Mouse (Mus musculus) thymus, adult 2 months (tissue): ENCODE measurements around the gene Gm21962. TPM values are rescaled to one million over a fixed set of nuclear protein-coding genes. Genes with fewer than 3 reads are reported as not detected.

Experiments
- DNase-seq: peaks from one replicate; pipeline ENCODE4 v3.0.0; 2021
- H3K27ac ChIP-seq: fragments of 200-500 bp; 2 replicates; pipeline ENCODE4 v1.5.1; 2012; ENCODE audit warnings: low read length, control low read depth; ENCODE audit not compliant: control insufficient read depth, insufficient read depth
- H3K27me3 ChIP-seq: fragments of 200-500 bp; 2 replicates; pipeline ENCODE4 v1.6.1; 2012; ENCODE audit warnings: mild to moderate bottlenecking, low read length, moderate library complexity, mixed read lengths; ENCODE audit not compliant: control insufficient read depth, insufficient read depth
- H3K36me3 ChIP-seq: fragments of 200-500 bp; 2 replicates; pipeline ENCODE4 v1.6.1; 2012; ENCODE audit warnings: mild to moderate bottlenecking, low read length, moderate library complexity; ENCODE audit not compliant: control insufficient read depth, insufficient read depth
- H3K4me1 ChIP-seq: fragments of 200-500 bp; replicated peaks from 2 replicates; pipeline ENCODE4 v1.6.1; 2012; ENCODE audit warnings: low read length; ENCODE audit not compliant: control insufficient read depth, insufficient read depth
- H3K4me3 ChIP-seq: fragments of 200-500 bp; 2 replicates; pipeline ENCODE4 v1.5.1; 2012; ENCODE audit warnings: mild to moderate bottlenecking, low read length, control low read depth, moderate library complexity; ENCODE audit not compliant: control insufficient read depth, insufficient read depth
- CTCF ChIP-seq: fragments of 200-500 bp; IDR thresholded peaks from 2 replicates; pipeline ENCODE4 v1.5.1; 2012; ENCODE audit warnings: mild to moderate bottlenecking, control low read depth, low read length, moderate library complexity, borderline replicate concordance; ENCODE audit not compliant: control insufficient read depth, poor library complexity, insufficient read depth; ENCODE audit errors: extremely low read depth
- POLR2A ChIP-seq: fragments of 200-500 bp; IDR thresholded peaks from 2 replicates; pipeline ENCODE4 v1.6.1; 2012; ENCODE audit warnings: mild to moderate bottlenecking, low read length, control low read depth, moderate library complexity; ENCODE audit not compliant: control insufficient read depth, poor library complexity, insufficient read depth; ENCODE audit errors: extremely low read depth
- WGBS: fragments of 180-500 bp; shearing (Covaris S2); methylation state at CpG from one replicate; pipeline ENCODE4 v1.1.7; 2018; 5-methylcytosine and 5-hydroxymethylcytosine counted together
- polyA plus RNA-seq: library from polyadenylated mRNA; depleted of rRNA; stranded (reverse); fragments of >200 nt; gene quantifications from 2 replicates; pipeline ENCODE4 v1.2.3, GENCODE M21; 2012

Gene Gm21962
- polyA plus RNA-seq, 1 experiment = not detected

- no peaks in the 10 kb centered on the region for H3K36me3 ChIP-seq
- no peaks in the 10 kb centered on the region for H3K4me1 ChIP-seq
- no peak overlapping the region for H3K4me3 ChIP-seq
- no peak overlapping the region for H3K27ac ChIP-seq
- no peak for TF ChIP-seq CTCF
- no peak for TF ChIP-seq POLR2A
- no peak for DNase-seq
- no peaks in the 10 kb centered on the region for H3K27me3 ChIP-seq
- WGBS = 77% methylated on average over 5 of the region's 5 CpGs
Observed at GRCm38 (mm10) chr3:137649112-137649511, 22.2 kb upstream of the Gm21962 start.

- H3K36me3 ChIP-seq = no peaks in the 10 kb centered on the region
- no peak overlapping the region for H3K4me3 ChIP-seq
- no peaks in the 10 kb centered on the region for H3K4me1 ChIP-seq
- no peak overlapping the region for H3K27ac ChIP-seq
- DNase-seq = no peak
- TF ChIP-seq CTCF = no peak
- H3K27me3 ChIP-seq = no peaks in the 10 kb centered on the region
- WGBS = 85% methylated on average over 2 of the region's 2 CpGs
Observed at GRCm38 (mm10) chr3:137652853-137653252, 18.5 kb upstream of the Gm21962 start.

- Histone ChIP-seq H3K27me3 (no peaks in the 10 kb centered on the region), H3K4me1 (no peaks in the 10 kb centered on the region), H3K36me3 (no peaks in the 10 kb centered on the region), H3K4me3 (no peak overlapping the region), H3K27ac (no peak overlapping the region)
- WGBS = 16% methylated on average over 3 of the region's 3 CpGs
- no peak for TF ChIP-seq CTCF
- TF ChIP-seq POLR2A = no peak
- DNase-seq = no peak
Observed at GRCm38 (mm10) chr3:137680923-137681322, 9.6 kb downstream of the Gm21962 start.

- no peak for TF ChIP-seq POLR2A
- TF ChIP-seq CTCF = no peak
- no peaks in the 10 kb centered on the region for H3K36me3 ChIP-seq
- DNase-seq = no peak
- H3K27me3 ChIP-seq = no peaks in the 10 kb centered on the region
- 77% methylated on average over 7 of the region's 7 CpGs for WGBS
- no peak overlapping the region for H3K27ac ChIP-seq
- H3K4me1 ChIP-seq = no peaks in the 10 kb centered on the region
- no peak overlapping the region for H3K4me3 ChIP-seq
Observed at GRCm38 (mm10) chr3:137682911-137683806, 11.8 kb downstream of the Gm21962 start.

GRCm38 (mm10) chr3:137683807-137684403 is 12.6 kb downstream of the Gm21962 start:
- Histone ChIP-seq H3K27ac (no peak overlapping the region), H3K27me3 (no peaks in the 10 kb centered on the region), H3K4me1 (no peaks in the 10 kb centered on the region), H3K36me3 (no peaks in the 10 kb centered on the region), H3K4me3 (no peak overlapping the region)
- no peak for DNase-seq
- WGBS = 91% methylated on average over 6 of the region's 6 CpGs
- TF ChIP-seq POLR2A (no peak), CTCF (no peak)

GRCm38 (mm10) chr3:137686932-137687331 is 15.6 kb downstream of the Gm21962 start:
- DNase-seq = no peak
- WGBS = 96% methylated on average over 2 of the region's 2 CpGs
- TF ChIP-seq CTCF (no peak), POLR2A (no peak)

GRCm38 (mm10) chr3:137691503-137691902 is 20.2 kb downstream of the Gm21962 start:
- H3K27ac ChIP-seq = no peak overlapping the region
- no peak for DNase-seq
- no peaks in the 10 kb centered on the region for H3K36me3 ChIP-seq
- no peak overlapping the region for H3K4me3 ChIP-seq
- H3K4me1 ChIP-seq = no peaks in the 10 kb centered on the region
- TF ChIP-seq CTCF = no peak
- no peak for TF ChIP-seq POLR2A
- H3K27me3 ChIP-seq = no peaks in the 10 kb centered on the region

More at GRCm38 (mm10) chr3:137686932-137687331, 15.6 kb downstream of the Gm21962 start:
- H3K36me3 ChIP-seq = no peaks in the 10 kb centered on the region
- H3K4me1 ChIP-seq = no peaks in the 10 kb centered on the region
- no peaks in the 10 kb centered on the region for H3K27me3 ChIP-seq
- H3K4me3 ChIP-seq = no peak overlapping the region
- H3K27ac ChIP-seq = no peak overlapping the region
